Mouse (Mus musculus): Measurements from ENCODE around the gene Gpr89. TPM values are rescaled to one million over a fixed set of nuclear protein-coding genes. Genes with fewer than 3 reads are reported as not detected.
A peak's percentile ranks its signal among the peaks of the same experiment; 100 is the strongest.

The Gpr89 gene
- polyA plus RNA-seq, 1 experiment = 19.5 TPM

GRCm38 (mm10) chr3:96931261-96931681 lies 26.1 kb upstream of the Gpr89 start:
- no peaks in the 10 kb centered on the region for H3K36me3 ChIP-seq (ENCODE audit: control insufficient read depth, insufficient read depth, low read length)
- WGBS = 81% methylated on average over 5 of the region's 5 CpGs
- H3K4me1 ChIP-seq (replicated peaks; ENCODE audit: control insufficient read depth, insufficient read depth, low read length) = no peaks in the 10 kb centered on the region
- H3K4me3 ChIP-seq (ENCODE audit: control insufficient read depth, insufficient read depth, low read length) = no peak overlapping the region
- DNase-seq = no peak
- no peak overlapping the region for H3K27ac ChIP-seq (ENCODE audit: control insufficient read depth, insufficient read depth, low read length)
- no peaks in the 10 kb centered on the region for H3K27me3 ChIP-seq (ENCODE audit: control insufficient read depth, insufficient read depth, low read length)
- TF ChIP-seq CTCF (IDR thresholded peaks at IDR 0.05; ENCODE audit: borderline replicate concordance, control insufficient read depth, extremely low read depth, insufficient read depth, low read length, poor library complexity) (no peak), POLR2A (IDR thresholded peaks at IDR 0.05; ENCODE audit: control insufficient read depth, extremely low read depth, insufficient read depth, low read length, poor library complexity) (no peak)

GRCm38 (mm10) chr3:96925920-96926319 lies 20.8 kb upstream of the Gpr89 start, which contains the start of gene Gja8:
Gene Gja8 (minus strand): TSS chr3:96926020.
- whole genome bisulfite sequencing = 67% methylated on average over 6 of the region's 6 CpGs
- TF ChIP-seq CTCF (IDR thresholded peaks at IDR 0.05; ENCODE audit: borderline replicate concordance, control insufficient read depth, extremely low read depth, insufficient read depth, low read length, poor library complexity) = no peak
- no peak for TF ChIP-seq POLR2A (IDR thresholded peaks at IDR 0.05; ENCODE audit: control insufficient read depth, extremely low read depth, insufficient read depth, low read length, poor library complexity)
- DNase-seq = no peak
- Histone ChIP-seq H3K4me3 (ENCODE audit: control insufficient read depth, insufficient read depth, low read length) (no peak within 1 kb of the TSS), H3K27ac (ENCODE audit: control insufficient read depth, insufficient read depth, low read length) (no peak within 1 kb of the TSS), H3K4me1 (replicated peaks; ENCODE audit: control insufficient read depth, insufficient read depth, low read length) (no peaks in the 10 kb centered on the region), H3K27me3 (ENCODE audit: control insufficient read depth, insufficient read depth, low read length) (no peaks in the 10 kb centered on the region), H3K36me3 (ENCODE audit: control insufficient read depth, insufficient read depth, low read length) (no peaks in the 10 kb centered on the region)

GRCm38 (mm10) chr3:96924631-96925030 lies 19.5 kb upstream of the Gpr89 start:
- no peak overlapping the region for H3K4me3 ChIP-seq (ENCODE audit: control insufficient read depth, insufficient read depth, low read length)
- DNase-seq = no peak
- H3K27ac ChIP-seq (ENCODE audit: control insufficient read depth, insufficient read depth, low read length) = no peak overlapping the region
- no peaks in the 10 kb centered on the region for H3K27me3 ChIP-seq (ENCODE audit: control insufficient read depth, insufficient read depth, low read length)
- no peaks in the 10 kb centered on the region for H3K36me3 ChIP-seq (ENCODE audit: control insufficient read depth, insufficient read depth, low read length)
- WGBS = 81% methylated on average over 4 of the region's 4 CpGs
- H3K4me1 ChIP-seq (replicated peaks; ENCODE audit: control insufficient read depth, insufficient read depth, low read length) = peaks cover 5% of the 10 kb centered on the region
- TF ChIP-seq CTCF (IDR thresholded peaks at IDR 0.05; ENCODE audit: borderline replicate concordance, control insufficient read depth, extremely low read depth, insufficient read depth, low read length, poor library complexity) (no peak), POLR2A (IDR thresholded peaks at IDR 0.05; ENCODE audit: control insufficient read depth, extremely low read depth, insufficient read depth, low read length, poor library complexity) (no peak)

- no peaks in the 10 kb centered on the region for H3K27me3 ChIP-seq (ENCODE audit: control insufficient read depth, insufficient read depth, low read length)
- 81% methylated on average over 7 of the region's 7 CpGs for WGBS
- TF ChIP-seq CTCF (IDR thresholded peaks at IDR 0.05; ENCODE audit: borderline replicate concordance, control insufficient read depth, extremely low read depth, insufficient read depth, low read length, poor library complexity) = no peak
- no peak for TF ChIP-seq POLR2A (IDR thresholded peaks at IDR 0.05; ENCODE audit: control insufficient read depth, extremely low read depth, insufficient read depth, low read length, poor library complexity)
- DNase-seq = no peak
- no peak overlapping the region for H3K27ac ChIP-seq (ENCODE audit: control insufficient read depth, insufficient read depth, low read length)
- H3K4me3 ChIP-seq (ENCODE audit: control insufficient read depth, insufficient read depth, low read length) = no peak overlapping the region
- H3K4me1 ChIP-seq (replicated peaks; ENCODE audit: control insufficient read depth, insufficient read depth, low read length) = peaks cover 13% of the 10 kb centered on the region
- no peaks in the 10 kb centered on the region for H3K36me3 ChIP-seq (ENCODE audit: control insufficient read depth, insufficient read depth, low read length)
Measured at GRCm38 (mm10) chr3:96920991-96921390, 15.8 kb upstream of the Gpr89 start.

GRCm38 (mm10) chr3:96905592-96905991 lies 446 bp upstream of the Gpr89 start:
- WGBS = 45% methylated on average over 9 of the region's 9 CpGs
- no peak for DNase-seq
- TF ChIP-seq POLR2A (IDR thresholded peaks at IDR 0.05; ENCODE audit: control insufficient read depth, extremely low read depth, insufficient read depth, low read length, poor library complexity) (no peak), CTCF (IDR thresholded peaks at IDR 0.05; ENCODE audit: borderline replicate concordance, control insufficient read depth, extremely low read depth, insufficient read depth, low read length, poor library complexity) (no peak)
- Histone ChIP-seq H3K4me3 (ENCODE audit: control insufficient read depth, insufficient read depth, low read length) (no peak overlapping the region), H3K4me1 (replicated peaks; ENCODE audit: control insufficient read depth, insufficient read depth, low read length) (no peaks in the 10 kb centered on the region; the same call in 1 of the 2 replicates), H3K27me3 (ENCODE audit: control insufficient read depth, insufficient read depth, low read length) (no peaks in the 10 kb centered on the region), H3K27ac (ENCODE audit: control insufficient read depth, insufficient read depth, low read length) (no peak overlapping the region), H3K36me3 (ENCODE audit: control insufficient read depth, insufficient read depth, low read length) (no peaks in the 10 kb centered on the region)

GRCm38 (mm10) chr3:96904393-96904792 lies 753 bp downstream of the Gpr89 start, which contains the start of gene Gja5:
Gene Gja5 (plus strand): TSS chr3:96904693.
- Histone ChIP-seq H3K27ac (ENCODE audit: control insufficient read depth, insufficient read depth, low read length) (no peak within 1 kb of the TSS), H3K36me3 (ENCODE audit: control insufficient read depth, insufficient read depth, low read length) (no peaks in the 10 kb centered on the region), H3K4me1 (replicated peaks; ENCODE audit: control insufficient read depth, insufficient read depth, low read length) (no peaks in the 10 kb centered on the region; the same call in 1 of the 2 replicates), H3K27me3 (ENCODE audit: control insufficient read depth, insufficient read depth, low read length) (no peaks in the 10 kb centered on the region), H3K4me3 (ENCODE audit: control insufficient read depth, insufficient read depth, low read length) (peak within 1 kb of the TSS; percentile 93)
- no peak for TF ChIP-seq POLR2A (IDR thresholded peaks at IDR 0.05; ENCODE audit: control insufficient read depth, extremely low read depth, insufficient read depth, low read length, poor library complexity)
- TF ChIP-seq CTCF (IDR thresholded peaks at IDR 0.05; ENCODE audit: borderline replicate concordance, control insufficient read depth, extremely low read depth, insufficient read depth, low read length, poor library complexity) = no peak
- no peak for DNase-seq
- WGBS = 23% methylated on average over 14 of the region's 14 CpGs

Measured in thymus, adult 2 months (tissue).